Mouse (Mus musculus) hindbrain, postnatal 0 days (tissue): Measurements from ENCODE around the gene Olfr1251. TPM values are rescaled to one million over a fixed set of nuclear protein-coding genes. Genes with fewer than 3 reads are reported as not detected.
"Not testable (repeated sequence)": the region's sequence is repeated elsewhere in the genome, so short reads cannot be mapped to it uniquely, and the experiment has no call there.

ENCODE experiments used
- ATAC-seq: fragments of 200-750 bp; cut with Nextera tagmentation; 2 replicates; pipeline ENCODE4 v1.8.0; 2017; ENCODE audit warnings: mild to moderate bottlenecking, moderate TSS enrichment, moderate library complexity
- DNase-seq: peaks from one replicate; pipeline ENCODE4 v3.0.0-alpha.2; 2015; ENCODE audit warnings: low spot score
- H3K27ac ChIP-seq: fragments of 300-500 bp; sonication (generic); 2 replicates; pipeline ENCODE4 v1.5.1; 2014; ENCODE audit warnings: mild to moderate bottlenecking
- H3K27me3 ChIP-seq: fragments of 300-500 bp; sonication (generic); 2 replicates; pipeline ENCODE4 v1.6.1; 2014; ENCODE audit warnings: low read length, mixed read lengths; ENCODE audit not compliant: insufficient read depth
- H3K36me3 ChIP-seq: fragments of 300-500 bp; sonication (generic); 2 replicates; pipeline ENCODE4 v1.6.1; 2014; ENCODE audit warnings: low read length, mixed read lengths; ENCODE audit not compliant: insufficient read depth
- H3K4me1 ChIP-seq: fragments of 300-500 bp; sonication (generic); 2 replicates; pipeline ENCODE4 v1.6.1; 2014; ENCODE audit warnings: antibody characterized with exemption, low read length, mixed read lengths; ENCODE audit not compliant: insufficient read depth
- H3K4me2 ChIP-seq: fragments of 300-500 bp; sonication (generic); 2 replicates; pipeline ENCODE4 v1.6.1; 2014; ENCODE audit warnings: low read depth, mild to moderate bottlenecking, low read length, moderate library complexity, mixed read lengths
- H3K4me3 ChIP-seq: fragments of 300-500 bp; sonication (generic); 2 replicates; pipeline ENCODE4 v1.5.1; 2014; ENCODE audit warnings: low read length
- H3K9ac ChIP-seq: fragments of 300-500 bp; sonication (generic); replicated peaks from 2 replicates; pipeline ENCODE4 v1.6.1; 2014; ENCODE audit warnings: mild to moderate bottlenecking, low read length, moderate library complexity, mixed read lengths
- H3K9me3 ChIP-seq: fragments of 300-500 bp; sonication (generic); 2 replicates; pipeline ENCODE4 v1.6.1; 2016; ENCODE audit warnings: low read length, mixed read lengths
- CTCF ChIP-seq: IDR thresholded peaks from 2 replicates; pipeline ENCODE4 v1.5.1; 2016; ENCODE audit warnings: antibody characterized with exemption, control low read depth, low read depth
- WGBS: fragments of 180-500 bp; shearing (Covaris S2); extraction: QIAGEN DNeasy Blood & Tissue Kit; methylation state at CpG from one replicate; pipeline ENCODE4 v1.1.7; 2014; 5-methylcytosine and 5-hydroxymethylcytosine counted together
- polyA plus RNA-seq: library from polyadenylated mRNA; unstranded; fragments of >200 nt; fragmentation: Nextera tagmentation; extraction: Ambion mirVana; gene quantifications from 2 replicates; pipeline ENCODE4 v1.2.1, GENCODE M21; 2015
- total RNA-seq: library from RNA; depleted of rRNA; stranded (reverse); fragments of >200 nt; gene quantifications from 2 replicates; pipeline ENCODE4 v1.2.3, GENCODE M21; 2014; rRNA removed

The Olfr1251 gene
- not detected in 2 replicates for total RNA-seq
- not detected in 2 replicates for polyA plus RNA-seq

GRCm38 (mm10) chr2:89671836-89672235, at the start of gene Olfr1251:
Gene Olfr1251 (minus strand): TSS chr2:89671936.
- H3K9ac ChIP-seq: no peak within 1 kb of the TSS
- no peak within 1 kb of the TSS for H3K27ac ChIP-seq
- no peaks in the 10 kb centered on the region for H3K27me3 ChIP-seq
- no peaks in the 10 kb centered on the region for H3K9me3 ChIP-seq
- no peak within 1 kb of the TSS for H3K4me3 ChIP-seq
- no peaks in the 10 kb centered on the region for H3K36me3 ChIP-seq
- ATAC-seq (no peak), DNase-seq (no peak)
- H3K4me1 ChIP-seq: no peaks in the 10 kb centered on the region
- H3K4me2 ChIP-seq: no peak within 1 kb of the TSS
- no peak for TF ChIP-seq CTCF

- Histone ChIP-seq H3K4me1 (no peaks in the 10 kb centered on the region), H3K4me3 (no peak overlapping the region), H3K27ac (no peak overlapping the region), H3K36me3 (no peaks in the 10 kb centered on the region), H3K9me3 (no peaks in the 10 kb centered on the region), H3K9ac (no peak overlapping the region), H3K27me3 (no peaks in the 10 kb centered on the region), H3K4me2 (no peak overlapping the region)
- no peak for DNase-seq
- 83% methylated on average over 6 of the region's 6 CpGs for WGBS
- no peak for TF ChIP-seq CTCF
- no peak for ATAC-seq
Measured at GRCm38 (mm10) chr2:89691980-89692379, 20.2 kb upstream of the Olfr1251 start.

GRCm38 (mm10) chr2:89661367-89661766, 10.4 kb downstream of the Olfr1251 start, which contains the start of gene Olfr1250:
Gene Olfr1250 (minus strand): TSS chr2:89661467.
- Histone ChIP-seq H3K4me2 (no peak within 1 kb of the TSS), H3K27ac (no peak within 1 kb of the TSS), H3K27me3 (no peaks in the 10 kb centered on the region), H3K9me3 (no peaks in the 10 kb centered on the region), H3K36me3 (no peaks in the 10 kb centered on the region), H3K9ac (no peak within 1 kb of the TSS), H3K4me3 (no peak within 1 kb of the TSS), H3K4me1 (no peaks in the 10 kb centered on the region)
- DNase-seq (no peak), ATAC-seq (no peak)
- no peak for TF ChIP-seq CTCF

GRCm38 (mm10) chr2:89634883-89635282, 36.9 kb downstream of the Olfr1251 start, which contains the start of gene Olfr1249:
Gene Olfr1249 (minus strand): TSS chr2:89634983.
- Histone ChIP-seq H3K9me3 (no peaks in the 10 kb centered on the region), H3K4me3 (no peak within 1 kb of the TSS), H3K27me3 (no peaks in the 10 kb centered on the region), H3K9ac (no peak within 1 kb of the TSS), H3K4me1 (no peaks in the 10 kb centered on the region), H3K4me2 (no peak within 1 kb of the TSS), H3K36me3 (no peaks in the 10 kb centered on the region), H3K27ac (no peak within 1 kb of the TSS)
- TF ChIP-seq CTCF: no peak
- ATAC-seq (no peak), DNase-seq (no peak)
- WGBS: 94% methylated on average over 2 of the region's 2 CpGs

GRCm38 (mm10) chr2:89618145-89618544, 53.6 kb downstream of the Olfr1251 start, which contains the start of gene Olfr1248:
Gene Olfr1248 (minus strand): TSS chr2:89618245.
- not testable (repeated sequence) for H3K9me3 ChIP-seq, ATAC-seq, H3K36me3 ChIP-seq, H3K4me3 ChIP-seq, H3K27ac ChIP-seq, H3K27me3 ChIP-seq, H3K4me1 ChIP-seq, H3K9ac ChIP-seq, DNase-seq, H3K4me2 ChIP-seq
- WGBS: 89% methylated on average over 1 of the region's 1 CpGs

Other genes with a start within 250 kb of the Olfr1251 start
- gene Olfr1240, start 228.9 kb downstream of the Olfr1251 start, total RNA-seq: not detected in 2 replicates
- not detected in 2 replicates for gene Olfr1240, start 228.9 kb downstream of the Olfr1251 start, polyA plus RNA-seq
- not detected in 2 replicates for gene Olfr1241, start 184.8 kb downstream of the Olfr1251 start, total RNA-seq
- gene Olfr1241, start 184.8 kb downstream of the Olfr1251 start, polyA plus RNA-seq: not detected in 2 replicates
- gene Olfr1242, start 173.6 kb downstream of the Olfr1251 start, total RNA-seq: not detected in 2 replicates
- not detected in 2 replicates for gene Olfr1242, start 173.6 kb downstream of the Olfr1251 start, polyA plus RNA-seq
- not detected in 2 replicates for gene Olfr1243, start 140.4 kb downstream of the Olfr1251 start, total RNA-seq
- not detected in 2 replicates for gene Olfr1243, start 140.4 kb downstream of the Olfr1251 start, polyA plus RNA-seq
- gene Olfr1245, start 93.5 kb downstream of the Olfr1251 start, total RNA-seq: not detected in 2 replicates
- not detected in 2 replicates for gene Olfr1245, start 93.5 kb downstream of the Olfr1251 start, polyA plus RNA-seq
- not detected in 2 replicates for gene Olfr1246, start 78.8 kb downstream of the Olfr1251 start, total RNA-seq
- gene Olfr1246, start 78.8 kb downstream of the Olfr1251 start, polyA plus RNA-seq: not detected in 2 replicates
- gene Olfr1247, start 57.8 kb downstream of the Olfr1251 start, total RNA-seq: not detected in 2 replicates
- not detected in 2 replicates for gene Olfr1247, start 57.8 kb downstream of the Olfr1251 start, polyA plus RNA-seq
- not detected in 2 replicates for gene Olfr1248, start 53.7 kb downstream of the Olfr1251 start, total RNA-seq
- not detected in 2 replicates for gene Olfr1248, start 53.7 kb downstream of the Olfr1251 start, polyA plus RNA-seq
- gene Olfr1249, start 37.0 kb downstream of the Olfr1251 start, total RNA-seq: not detected in 2 replicates
- not detected in 2 replicates for gene Olfr1249, start 37.0 kb downstream of the Olfr1251 start, polyA plus RNA-seq
- not detected in 2 replicates for gene Olfr1250, start 10.5 kb downstream of the Olfr1251 start, total RNA-seq
- not detected in 2 replicates for gene Olfr1250, start 10.5 kb downstream of the Olfr1251 start, polyA plus RNA-seq
- gene Olfr1252, start 53.1 kb upstream of the Olfr1251 start, total RNA-seq: not detected in 2 replicates
- not detected in 2 replicates for gene Olfr1252, start 53.1 kb upstream of the Olfr1251 start, polyA plus RNA-seq
- gene Olfr1253, start 85.2 kb upstream of the Olfr1251 start, total RNA-seq: not detected in 2 replicates
- not detected in 2 replicates for gene Olfr1253, start 85.2 kb upstream of the Olfr1251 start, polyA plus RNA-seq
- not detected in 2 replicates for gene Olfr1254, start 121.7 kb upstream of the Olfr1251 start, total RNA-seq
- not detected in 2 replicates for gene Olfr1254, start 121.7 kb upstream of the Olfr1251 start, polyA plus RNA-seq
- gene Olfr1255, start 140.1 kb upstream of the Olfr1251 start, total RNA-seq: not detected in 2 replicates
- not detected in 2 replicates for gene Olfr1255, start 140.1 kb upstream of the Olfr1251 start, polyA plus RNA-seq
- 0.05 TPM in 1 of 2 replicates, not detected in the other for gene Olfr1256, start 169.6 kb upstream of the Olfr1251 start, total RNA-seq
- not detected in 2 replicates for gene Olfr1256, start 169.6 kb upstream of the Olfr1251 start, polyA plus RNA-seq
- 0.37 TPM in 1 of 2 replicates, not detected in the other for gene Olfr48, start 176.3 kb upstream of the Olfr1251 start, total RNA-seq
- 0.15 and 0.30 TPM in 2 replicates for gene Olfr48, start 176.3 kb upstream of the Olfr1251 start, polyA plus RNA-seq
- gene Olfr1257, start 206.5 kb upstream of the Olfr1251 start, total RNA-seq: not detected in 2 replicates
- gene Olfr1257, start 206.5 kb upstream of the Olfr1251 start, polyA plus RNA-seq: not detected in 2 replicates